Mouse (Mus musculus) layer of hippocampus, adult 8-10 months (tissue): ENCODE data around the gene Qtrt1. TPM values are rescaled to one million over a fixed set of nuclear protein-coding genes. Genes with fewer than 3 reads are reported as not detected.
"Not testable (repeated sequence)": the region's sequence is repeated elsewhere in the genome, so short reads cannot be mapped to it uniquely, and the experiment has no call there.

Experiments used
- DNase-seq, 2 experiments: peaks; one replicate each; pipeline ENCODE4 v3.0.0; 2022; ENCODE audit warnings: low spot score in 2 of 2
- total RNA-seq, 4 experiments: library from RNA; stranded (reverse); gene quantifications; 2 replicates each; pipeline ENCODE4 v1.2.4; 2022

Gene Qtrt1
- total RNA-seq, 4 experiments from 2014 or later = 28.5 to 41.7 (median 36.6) TPM

DNA sequence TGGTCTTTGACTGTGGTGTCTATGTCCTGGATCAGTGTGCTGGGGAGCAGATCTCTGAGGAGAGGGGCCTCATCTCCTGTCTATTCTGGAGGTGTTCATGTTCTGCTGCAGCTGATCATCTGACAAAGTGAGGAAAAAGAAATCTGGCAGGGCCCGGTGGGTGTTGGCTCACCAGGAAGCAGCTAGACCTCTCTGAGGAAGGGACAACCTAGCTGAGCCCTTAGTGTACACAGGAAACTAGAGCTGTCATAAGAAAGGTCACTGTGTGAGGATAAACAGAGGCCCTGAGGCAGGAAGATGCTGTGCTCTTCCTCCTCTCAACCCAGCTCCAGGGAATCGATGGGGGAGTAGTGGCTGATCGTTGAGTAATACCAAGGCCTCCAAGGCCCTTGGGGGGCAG is 38.6 kb downstream of the Qtrt1 start:
- no peak for DNase-seq

DNA sequence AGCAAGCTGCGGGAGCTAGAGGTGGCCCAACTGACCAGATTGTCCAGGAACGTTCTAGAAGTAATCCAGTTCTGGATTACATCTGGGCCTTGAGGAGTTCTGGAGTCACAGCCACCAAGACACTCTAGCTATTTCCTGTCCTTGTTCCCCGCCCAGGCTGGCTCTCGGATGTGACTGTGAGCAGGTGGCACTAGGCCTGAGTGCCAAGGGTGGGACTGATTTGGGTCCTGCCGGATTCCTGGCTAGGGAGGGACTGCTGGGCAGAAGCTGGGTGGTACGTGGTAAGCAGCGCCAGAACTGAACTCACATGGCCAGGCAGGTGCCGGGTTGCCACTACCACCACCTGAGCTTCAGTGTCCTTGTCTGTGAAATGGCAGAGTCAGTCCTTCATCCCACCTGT is 39.8 kb downstream of the Qtrt1 start:
- DNase-seq = no peak

DNA sequence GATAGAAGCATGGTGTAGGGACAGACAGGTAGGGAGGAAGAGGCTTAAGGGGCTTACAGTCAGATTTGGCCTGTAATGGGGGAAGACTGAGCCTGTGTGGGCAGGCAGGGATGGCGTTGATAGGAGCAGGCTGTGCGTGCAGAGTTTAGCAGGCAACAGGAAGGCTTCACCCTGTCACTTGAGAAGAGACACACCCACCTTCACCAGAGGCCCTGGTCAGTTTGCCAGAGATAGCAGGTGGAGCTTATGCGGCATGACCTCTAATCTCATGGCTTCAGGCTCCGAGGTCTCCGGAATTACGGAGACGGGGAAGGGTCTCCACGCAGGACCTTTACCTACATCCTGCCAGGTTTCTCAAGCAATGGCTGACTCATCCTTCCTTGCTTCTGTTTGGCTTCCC is 40.2 kb downstream of the Qtrt1 start:
- no peak for DNase-seq

DNA sequence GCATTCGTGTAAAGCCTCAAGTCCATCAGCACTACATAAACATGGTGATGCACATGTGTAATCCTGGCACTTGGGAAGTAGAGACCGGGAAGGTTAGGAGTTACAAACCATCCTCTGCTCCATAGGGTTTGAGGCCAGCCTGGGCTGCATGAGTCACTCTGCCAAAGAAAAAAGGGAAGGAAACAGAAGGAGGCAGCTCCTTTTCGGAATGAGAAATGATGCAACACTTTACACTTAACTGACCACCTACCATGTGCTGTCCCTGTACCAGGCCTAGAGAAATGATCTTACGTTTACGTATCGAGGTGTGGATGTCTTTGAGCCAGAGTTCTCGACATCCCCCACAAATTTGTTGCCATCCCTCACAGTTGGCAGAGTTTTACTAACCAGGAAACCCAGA is 41.4 kb downstream of the Qtrt1 start:
- no peak for DNase-seq

DNA sequence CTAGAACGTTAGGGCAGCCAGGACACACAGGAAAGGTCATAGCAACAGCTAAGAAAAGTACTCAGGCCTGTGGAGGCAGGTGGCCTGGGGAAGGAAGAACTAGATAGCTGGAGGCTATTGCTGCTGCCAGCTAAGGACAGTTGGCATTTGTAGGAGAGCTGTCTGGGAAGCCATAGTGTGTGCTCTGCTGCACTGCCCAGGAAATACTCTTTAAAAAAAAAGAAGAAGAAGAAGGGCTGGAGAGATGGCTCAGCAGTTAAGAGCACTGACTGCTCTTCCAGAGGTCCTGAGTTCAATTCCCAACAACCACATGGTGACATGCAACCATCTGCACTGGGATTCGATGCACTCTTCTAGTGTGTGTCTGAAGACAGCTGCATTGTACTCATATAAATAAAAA is 41.8 kb downstream of the Qtrt1 start:
- no peak for DNase-seq

DNA sequence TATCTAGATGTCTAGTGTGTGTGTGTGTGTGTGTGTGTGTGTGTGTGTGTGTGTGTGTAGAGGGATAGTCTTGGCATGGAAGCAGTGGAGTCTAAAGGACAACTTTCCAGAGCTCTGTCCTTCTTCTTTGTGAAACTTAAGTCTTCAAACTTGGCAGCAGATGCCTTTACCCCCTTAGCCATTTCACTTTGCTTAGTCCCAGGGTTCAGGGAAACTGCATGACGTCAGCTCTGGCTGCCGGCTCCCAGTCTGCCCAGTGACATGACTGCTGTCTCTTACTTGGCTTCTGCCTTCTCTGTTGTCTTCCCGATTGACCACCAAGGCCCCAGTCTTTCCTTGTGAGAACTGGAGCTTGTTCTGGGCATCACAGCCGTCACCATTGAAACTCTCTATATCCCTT is 42.9 kb downstream of the Qtrt1 start:
- DNase-seq = no peak

DNA sequence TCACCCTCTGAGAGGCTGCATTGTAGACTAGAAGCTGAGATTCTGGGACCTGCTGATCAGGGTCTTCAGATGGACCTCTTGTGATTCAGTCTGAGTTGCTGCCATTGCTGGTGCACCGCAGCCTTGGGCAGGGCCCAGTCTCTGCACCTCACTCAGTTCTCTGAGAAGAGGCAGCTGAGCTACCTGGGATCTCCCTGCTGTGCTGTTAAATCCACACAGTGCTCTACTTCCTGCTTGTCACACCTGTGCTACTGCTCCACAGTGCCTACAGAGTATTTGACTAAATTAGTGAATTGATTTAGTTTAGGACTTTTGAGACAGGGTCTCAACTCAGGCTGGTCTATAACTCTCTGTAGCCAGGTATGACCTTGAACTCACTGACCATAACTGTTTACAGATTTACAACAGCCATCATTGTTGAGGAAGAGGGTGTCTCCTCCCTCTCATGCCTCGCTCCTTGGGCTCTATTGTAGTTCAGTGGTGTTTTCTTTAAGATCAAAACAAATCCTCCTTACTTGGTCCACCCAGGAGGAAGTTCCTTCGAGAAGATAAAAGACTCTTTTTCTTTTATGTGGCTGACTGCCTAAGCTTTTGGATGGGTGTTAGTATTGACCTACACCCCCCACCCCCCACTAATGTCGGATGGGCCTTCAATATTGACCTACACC is 43.6 kb downstream of the Qtrt1 start:
- DNase-seq = no peak

DNA sequence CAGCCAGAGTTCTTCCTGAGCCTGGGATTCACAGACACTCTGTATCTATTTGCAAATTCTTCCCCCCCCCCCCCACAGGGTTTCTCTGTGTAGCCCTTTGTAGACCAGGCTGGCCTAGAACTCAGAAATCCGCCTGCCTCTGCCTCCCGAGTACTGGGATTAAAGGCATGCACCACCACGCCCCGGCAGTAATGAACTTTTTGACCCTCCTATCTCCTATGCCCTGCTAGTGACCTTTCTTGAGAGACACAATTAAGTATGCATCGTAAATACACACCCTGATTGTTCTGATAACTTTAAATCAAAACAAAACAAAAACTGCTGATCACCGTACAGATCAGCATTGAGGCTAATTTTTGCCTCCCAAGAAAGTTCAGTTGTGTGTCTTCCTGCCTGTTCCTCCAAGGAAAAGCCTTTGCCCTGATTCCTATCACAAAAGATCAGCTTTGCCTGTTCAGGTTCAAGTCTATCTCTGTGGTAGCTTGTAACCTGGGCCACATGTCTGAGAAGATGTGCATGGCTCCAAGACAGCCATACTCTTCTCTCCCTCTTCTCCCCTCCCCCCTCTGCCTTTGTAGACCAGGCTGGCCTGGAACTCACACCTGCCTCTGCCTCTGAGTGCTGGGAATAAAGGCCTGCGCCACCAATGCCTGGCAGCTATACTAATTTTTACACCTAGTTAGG is 44.8 kb downstream of the Qtrt1 start:
- no peak for DNase-seq

DNA sequence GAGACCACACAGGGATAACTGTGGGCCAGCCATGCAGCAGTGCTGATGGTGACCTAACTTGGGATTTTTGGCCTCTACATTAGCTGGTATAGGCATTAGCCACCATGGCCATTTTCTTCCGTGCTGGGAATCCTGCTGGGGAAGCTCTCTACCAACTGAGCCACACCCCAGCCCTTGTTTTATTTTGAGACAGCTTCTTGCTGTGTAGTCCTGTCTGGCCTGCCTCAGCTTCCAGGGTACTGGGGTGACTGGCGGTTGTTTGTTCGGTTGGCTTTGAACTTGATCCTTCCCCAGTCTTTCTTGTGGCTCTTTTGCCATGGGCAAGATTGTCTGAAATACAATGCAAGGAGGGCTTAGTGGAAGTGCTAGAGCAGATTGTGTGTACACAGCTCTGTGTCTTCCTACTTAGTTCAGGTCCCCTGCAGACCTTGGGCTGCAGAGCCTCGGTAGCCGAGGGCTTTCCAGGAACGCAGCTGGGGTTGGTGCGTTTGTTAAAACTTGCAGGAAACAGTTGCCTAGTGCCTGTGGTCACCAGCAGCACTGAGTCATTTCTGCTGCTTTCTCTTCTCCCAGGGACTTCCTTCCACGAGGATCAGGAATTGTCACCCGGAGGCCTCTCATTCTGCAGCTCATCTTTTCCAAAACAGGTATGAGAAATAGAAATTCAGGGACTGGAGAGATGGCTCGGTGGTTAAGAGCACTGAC is 45.4 kb downstream of the Qtrt1 start:
- no peak for DNase-seq

DNA sequence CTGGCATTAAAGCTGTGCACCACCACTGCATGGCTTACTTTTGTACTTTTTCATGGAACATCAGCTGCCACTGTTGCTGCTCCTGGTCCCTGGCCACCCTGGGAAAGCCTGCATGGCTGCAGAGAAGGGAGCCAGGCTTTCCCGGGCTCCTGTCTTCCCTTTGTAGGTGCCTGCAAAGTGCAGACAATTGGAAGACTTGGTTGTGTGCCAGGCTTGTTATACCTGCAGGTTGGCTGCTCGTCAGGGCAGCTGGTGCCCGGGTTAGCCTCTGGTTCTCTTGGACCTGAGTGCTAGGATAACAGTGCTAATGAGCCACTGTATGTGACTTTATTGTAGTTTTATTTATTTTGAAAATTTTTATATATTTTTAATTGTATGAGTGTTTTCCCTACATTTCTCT is 47.2 kb downstream of the Qtrt1 start:
- no peak for DNase-seq

DNA sequence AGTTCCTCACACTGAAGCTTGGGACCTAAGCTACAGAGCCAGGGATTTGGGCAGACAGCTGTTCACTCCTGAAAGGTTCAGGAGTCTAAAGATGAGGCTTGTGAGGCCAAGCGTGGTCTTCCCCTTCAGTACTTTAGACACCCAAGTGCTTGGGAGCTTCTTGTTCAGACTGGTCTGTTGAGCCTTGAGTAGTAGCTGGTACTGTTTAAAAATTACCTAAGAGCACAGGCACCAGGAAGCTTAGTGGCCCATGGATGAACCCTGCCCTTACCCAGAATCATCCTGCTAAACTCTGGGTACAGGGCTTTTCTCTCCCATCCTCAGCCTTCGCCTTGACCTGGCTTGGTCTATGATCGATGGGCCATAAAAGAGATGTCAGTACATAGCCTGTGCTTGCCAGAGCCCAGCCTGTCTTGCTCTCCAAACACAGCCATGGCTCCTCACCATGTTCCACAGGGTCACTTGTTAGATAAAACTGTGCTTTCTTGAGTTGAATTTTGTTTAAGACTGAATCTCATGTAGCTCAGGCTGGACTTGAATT is 48.8 kb downstream of the Qtrt1 start:
- no peak for DNase-seq

DNA sequence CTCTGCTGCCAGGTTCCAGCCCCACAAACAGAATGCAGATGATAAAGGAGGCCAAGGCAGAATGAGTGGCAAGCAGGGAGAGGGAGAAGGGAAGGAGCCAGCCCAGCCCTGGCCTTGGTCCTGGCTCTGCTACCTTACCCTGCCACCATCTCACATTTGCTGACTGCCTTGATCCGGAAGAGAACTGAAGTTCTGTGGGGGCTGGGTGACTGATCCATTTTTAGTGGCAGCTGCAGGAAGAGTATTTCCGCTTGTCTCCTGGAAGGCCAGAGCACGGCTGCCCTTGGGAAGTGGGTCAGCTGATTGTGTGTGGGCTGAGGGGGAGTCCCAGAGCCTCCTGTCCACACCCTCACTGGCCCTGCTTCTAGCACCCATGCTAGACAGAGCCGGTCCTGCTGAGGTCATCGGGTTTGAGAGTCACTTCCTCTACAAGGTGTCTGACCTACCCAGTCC is 51.5 kb downstream of the Qtrt1 start:
- DNase-seq = no peak

DNA sequence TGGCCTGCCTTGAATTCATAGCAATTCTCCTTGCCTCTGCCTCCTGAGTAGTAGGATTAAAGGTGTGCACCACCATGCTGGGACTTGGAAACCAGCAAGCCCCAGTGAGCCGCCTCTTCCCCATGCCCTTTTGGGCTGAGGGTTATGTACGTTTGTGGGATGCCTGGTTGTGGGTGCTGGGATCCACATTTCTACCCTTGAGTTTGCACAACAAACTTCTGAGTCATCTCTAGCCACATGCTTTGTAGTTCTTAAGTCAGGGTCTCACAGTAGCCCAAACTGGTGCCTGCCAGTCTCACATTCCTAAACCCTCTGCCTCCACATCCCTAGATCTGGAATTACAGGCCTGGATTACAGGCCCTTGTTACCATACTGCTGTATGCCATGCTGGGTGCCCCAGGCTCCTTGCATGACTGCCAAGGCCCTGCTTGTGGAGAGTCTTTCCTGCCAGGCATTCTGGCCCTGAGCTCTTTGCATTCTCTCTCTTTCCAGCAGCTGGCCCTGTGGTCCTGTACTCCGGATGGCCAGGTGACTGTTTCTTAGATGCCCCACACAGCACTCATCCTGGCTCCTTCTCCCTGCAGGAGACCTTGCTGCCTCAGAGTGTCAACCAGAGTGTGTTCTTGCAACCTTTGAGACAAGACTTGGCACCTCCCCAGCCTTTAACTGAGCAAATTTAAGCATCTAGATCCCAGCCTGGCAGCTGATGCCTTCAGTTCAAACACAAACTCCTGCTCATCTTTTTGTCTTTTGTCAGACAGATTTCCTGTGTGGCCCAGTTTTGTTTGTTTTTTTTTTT is 52.3 kb downstream of the Qtrt1 start:
- DNase-seq = no peak

DNA sequence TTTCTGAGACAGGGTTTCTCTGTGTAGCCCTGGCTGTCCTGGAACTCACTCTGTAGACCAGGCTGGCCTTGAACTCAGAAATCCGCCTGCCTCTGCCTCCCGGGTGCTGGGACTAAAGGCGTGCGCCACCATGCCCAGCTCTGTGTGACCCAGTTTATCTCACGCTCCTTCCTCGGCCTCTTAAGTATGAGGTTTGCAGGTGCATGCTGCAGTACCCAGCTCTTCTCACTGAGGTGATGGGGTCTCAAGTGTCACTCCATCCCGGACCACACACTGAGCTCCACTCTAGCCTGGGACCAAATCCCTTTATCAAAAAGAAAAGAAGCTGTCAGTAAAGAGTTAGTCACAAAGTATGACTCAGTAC is 52.9 kb downstream of the Qtrt1 start:
- DNase-seq = not testable (repeated sequence)

DNA sequence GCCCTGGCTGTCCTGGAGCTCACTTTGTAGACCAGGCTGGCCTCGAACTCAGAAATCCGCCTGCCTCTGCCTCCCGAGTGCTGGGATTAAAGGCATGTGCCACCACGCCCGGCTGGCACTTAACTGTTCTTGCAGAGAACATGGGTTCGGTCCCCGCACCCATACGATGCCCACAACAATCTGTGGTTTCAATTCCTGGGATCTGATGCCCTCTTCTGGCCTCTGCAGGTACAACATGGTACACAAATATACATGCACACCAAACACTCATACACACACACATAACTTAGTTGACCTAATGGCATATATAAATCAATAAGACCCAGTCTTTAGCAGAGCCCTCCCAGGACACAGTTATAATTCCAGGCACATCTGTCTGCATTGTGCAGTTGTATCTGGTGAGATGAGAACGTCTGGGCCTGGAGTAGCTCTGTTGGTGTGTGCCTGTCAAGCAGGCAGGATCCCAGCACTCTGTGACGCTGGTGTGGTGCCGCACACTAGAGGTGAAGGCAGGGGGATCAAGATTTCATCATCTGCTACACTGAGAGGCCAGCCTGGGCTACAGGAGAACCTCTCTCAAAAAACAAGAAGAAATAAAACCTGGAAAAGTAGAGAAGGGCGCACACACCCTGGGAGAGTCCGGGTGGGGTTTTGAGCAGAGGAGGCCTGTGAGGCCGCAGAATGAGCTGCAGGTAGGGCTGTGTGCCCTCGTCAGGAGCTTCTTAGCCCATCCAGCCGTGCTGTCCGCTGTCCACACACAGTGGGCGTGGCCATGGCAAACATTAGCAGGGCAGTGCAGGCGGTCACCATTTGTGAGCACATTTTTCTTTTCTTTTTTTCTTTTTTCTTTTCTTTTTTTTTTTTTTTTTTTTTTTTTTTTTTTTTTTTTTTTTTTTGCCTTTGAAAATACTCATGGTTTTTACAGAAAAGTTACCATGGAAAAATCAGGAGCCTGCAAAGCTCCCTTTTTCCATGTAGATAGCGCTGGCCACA is 57.7 kb downstream of the Qtrt1 start:
- DNase-seq = peak in 1 of 2 experiments; percentile 51

Other genes starting within 250 kb of the Qtrt1 start
- 10 to 100 TPM; 86.6 to 99.1 (median 93.6) TPM for gene Pde4a, start 246.1 kb upstream of the Qtrt1 start, total RNA-seq
- 10 to 100 TPM; 52.8 to 60.0 (median 56.6) TPM for gene Keap1, start 172.5 kb upstream of the Qtrt1 start, total RNA-seq
- gene S1pr5, start 163.4 kb upstream of the Qtrt1 start, total RNA-seq = 10 to 100 TPM; 11.3 to 19.1 (median 14.6) TPM
- 10 to 100 TPM; 37.3 to 45.0 (median 38.1) TPM for gene Atg4d, start 146.5 kb upstream of the Qtrt1 start, total RNA-seq
- 10 to 100 TPM; 43.2 to 48.9 (median 44.5) TPM for gene Kri1, start 123.9 kb upstream of the Qtrt1 start, total RNA-seq
- gene Cdkn2d, start 120.4 kb upstream of the Qtrt1 start, total RNA-seq = 10 to 100 TPM; 48.8 to 61.6 (median 55.9) TPM
- 1 to 10 TPM in 3 of 4 experiments, under 1 TPM in 1; 0.35 to 2.0 (median 1.6) TPM for gene Ap1m2, start 99.5 kb upstream of the Qtrt1 start, total RNA-seq
- 10 to 100 TPM; 55.2 to 74.2 (median 64.7) TPM for gene Slc44a2, start 91.1 kb upstream of the Qtrt1 start, total RNA-seq
- 100 to 1,000 TPM in 3 of 4 experiments, 10 to 100 TPM in 1; 95.4 to 113 (median 103) TPM for gene Ilf3, start 44.0 kb upstream of the Qtrt1 start, total RNA-seq
- gene Dnm2, start 13.1 kb downstream of the Qtrt1 start, total RNA-seq = 10 to 100 TPM; 60.8 to 76.0 (median 71.2) TPM
- gene Tmed1, start 98.4 kb downstream of the Qtrt1 start, total RNA-seq = 10 to 100 TPM; 10.2 to 16.2 (median 13.8) TPM
- under 1 TPM in 1 of 4 experiments, not detected in 3; 0.41 TPM for gene AB124611, start 114.3 kb downstream of the Qtrt1 start, total RNA-seq
- 10 to 100 TPM; 77.5 to 91.0 (median 82.4) TPM for gene Carm1, start 135.1 kb downstream of the Qtrt1 start, total RNA-seq
- gene Timm29, start 180.9 kb downstream of the Qtrt1 start, total RNA-seq = 10 to 100 TPM; 51.6 to 64.9 (median 58.0) TPM
- gene Yipf2, start 181.0 kb downstream of the Qtrt1 start, total RNA-seq = 10 to 100 TPM; 19.7 to 21.4 (median 20.6) TPM
- gene Smarca4, start 204.3 kb downstream of the Qtrt1 start, total RNA-seq = 100 to 1,000 TPM in 3 of 4 experiments, 10 to 100 TPM in 1; 96.5 to 108 (median 103) TPM